Mouse (Mus musculus) embryonic facial prominence, embryonic 10.5 days (tissue): ENCODE data around the gene Prpf3. TPM values are rescaled to one million over a fixed set of nuclear protein-coding genes. Genes with fewer than 3 reads are reported as not detected.

ENCODE experiments used
- DNase-seq: peaks from one replicate; pipeline ENCODE4 v3.0.0-alpha.2; 2017; ENCODE audit warnings: low spot score
- H3K27ac ChIP-seq: fragments of 300-500 bp; sonication (generic); replicated peaks from 2 replicates; pipeline ENCODE4 v1.5.1; 2016; ENCODE audit warnings: mild to moderate bottlenecking
- H3K27me3 ChIP-seq: fragments of 300-500 bp; sonication (generic); replicated peaks from 2 replicates; pipeline ENCODE4 v1.6.1; 2016; ENCODE audit warnings: low read depth, mild to moderate bottlenecking; ENCODE audit not compliant: poor library complexity, severe bottlenecking
- H3K36me3 ChIP-seq: fragments of 300-500 bp; sonication (generic); replicated peaks from 2 replicates; pipeline ENCODE4 v1.6.1; 2016; ENCODE audit warnings: mild to moderate bottlenecking, moderate library complexity
- H3K4me1 ChIP-seq: fragments of 300-500 bp; sonication (generic); 2 replicates; pipeline ENCODE4 v1.6.1; 2016
- H3K4me3 ChIP-seq: fragments of 300-500 bp; sonication (generic); 2 replicates; pipeline ENCODE4 v1.5.1; 2016; ENCODE audit warnings: mild to moderate bottlenecking, moderate library complexity
- H3K9me3 ChIP-seq: fragments of 300-500 bp; sonication (generic); 2 replicates; pipeline ENCODE4 v1.6.1; 2016; ENCODE audit warnings: mild to moderate bottlenecking
- WGBS: fragments of 180-500 bp; shearing (Covaris S2); methylation state at CpG from one replicate; pipeline ENCODE4 v1.1.7; 2016; 5-methylcytosine and 5-hydroxymethylcytosine counted together
- polyA plus RNA-seq: library from polyadenylated mRNA; unstranded; fragments of >200 nt; fragmentation: Nextera tagmentation; extraction: Ambion mirVana; gene quantifications from 2 replicates; pipeline ENCODE4 v1.2.1, GENCODE M21; 2016

Gene Prpf3
- polyA plus RNA-seq, 1 experiment from 2014 or later = 75.6 TPM

- WGBS = 96% methylated on average over 1 of the region's 1 CpGs
- no peak for DNase-seq
- H3K36me3 ChIP-seq = peaks cover 49% of the 10 kb centered on the region
- H3K4me1 ChIP-seq = no peaks in the 10 kb centered on the region
- H3K27ac ChIP-seq = no peak overlapping the region
- H3K4me3 ChIP-seq = no peak overlapping the region
- H3K27me3 ChIP-seq = no peaks in the 10 kb centered on the region
- H3K9me3 ChIP-seq = no peaks in the 10 kb centered on the region
Observed at GRCm38 (mm10) chr3:95806677-95807076, 49.0 kb downstream of the Prpf3 start.

GRCm38 (mm10) chr3:95803851-95804250, 51.8 kb downstream of the Prpf3 start:
- 94% methylated on average over 4 of the region's 4 CpGs for WGBS
- H3K9me3 ChIP-seq = no peaks in the 10 kb centered on the region
- DNase-seq = no peak
- no peak overlapping the region for H3K27ac ChIP-seq
- H3K4me1 ChIP-seq = no peaks in the 10 kb centered on the region
- no peak overlapping the region for H3K4me3 ChIP-seq
- H3K36me3 ChIP-seq = peaks cover 53% of the 10 kb centered on the region
- no peaks in the 10 kb centered on the region for H3K27me3 ChIP-seq

GRCm38 (mm10) chr3:95798756-95799155, 56.9 kb downstream of the Prpf3 start:
- 91% methylated on average over 4 of the region's 4 CpGs for WGBS
- DNase-seq = no peak
- Histone ChIP-seq H3K27me3 (no peaks in the 10 kb centered on the region), H3K9me3 (no peaks in the 10 kb centered on the region), H3K36me3 (peaks cover 33% of the 10 kb centered on the region), H3K4me1 (peaks cover 2% of the 10 kb centered on the region; the same call in 1 of the 2 replicates), H3K4me3 (no peak overlapping the region), H3K27ac (no peak overlapping the region)

- 80% methylated on average over 1 of the region's 1 CpGs for WGBS
- Histone ChIP-seq H3K27ac (no peak overlapping the region), H3K36me3 (peaks cover 11% of the 10 kb centered on the region), H3K27me3 (no peaks in the 10 kb centered on the region), H3K4me3 (no peak overlapping the region), H3K4me1 (peaks cover 2% of the 10 kb centered on the region; the same call in 1 of the 2 replicates), H3K9me3 (no peaks in the 10 kb centered on the region)
- no peak for DNase-seq
Observed at GRCm38 (mm10) chr3:95794299-95794698, 61.4 kb downstream of the Prpf3 start.

GRCm38 (mm10) chr3:95793662-95794061, 62.0 kb downstream of the Prpf3 start:
- WGBS = 69% methylated on average over 2 of the region's 2 CpGs
- no peak overlapping the region for H3K4me3 ChIP-seq
- no peak for DNase-seq

GRCm38 (mm10) chr3:95785501-95785900, 70.2 kb downstream of the Prpf3 start:
- H3K27me3 ChIP-seq = no peaks in the 10 kb centered on the region
- no peaks in the 10 kb centered on the region for H3K9me3 ChIP-seq
- H3K4me1 ChIP-seq = no peaks in the 10 kb centered on the region
- no peak overlapping the region for H3K27ac ChIP-seq
- H3K36me3 ChIP-seq = peaks cover 86% of the 10 kb centered on the region
- H3K4me3 ChIP-seq = no peak overlapping the region
- WGBS = 86% methylated on average over 4 of the region's 4 CpGs
- no peak for DNase-seq

More at GRCm38 (mm10) chr3:95793662-95794061, 62.0 kb downstream of the Prpf3 start:
- H3K9me3 ChIP-seq = no peaks in the 10 kb centered on the region
- peaks cover 2% of the 10 kb centered on the region; the same call in 1 of the 2 replicates for H3K4me1 ChIP-seq
- H3K36me3 ChIP-seq = peaks cover 15% of the 10 kb centered on the region
- no peak overlapping the region for H3K27ac ChIP-seq
- H3K27me3 ChIP-seq = no peaks in the 10 kb centered on the region

Other genes with a start within 250 kb of the Prpf3 start
- 79.1 and 79.7 TPM in 2 replicates for gene Ensa, start 230.9 kb downstream of the Prpf3 start, polyA plus RNA-seq
- gene Mcl1, start 197.1 kb downstream of the Prpf3 start, polyA plus RNA-seq = 49.5 and 50.0 TPM in 2 replicates
- 1.00 and 1.6 TPM in 2 replicates for gene Adamtsl4, start 168.0 kb downstream of the Prpf3 start, polyA plus RNA-seq
- gene Ecm1, start 116.3 kb downstream of the Prpf3 start, polyA plus RNA-seq = 9.7 and 10.9 TPM in 2 replicates
- gene Tars2, start 95.7 kb downstream of the Prpf3 start, polyA plus RNA-seq = 65.5 and 71.5 TPM in 2 replicates
- gene Rprd2, start 37.0 kb downstream of the Prpf3 start, polyA plus RNA-seq = 24.0 and 25.7 TPM in 2 replicates
- gene Mrps21, start 15.6 kb upstream of the Prpf3 start, polyA plus RNA-seq = 374 and 377 TPM in 2 replicates
- 11.5 and 13.4 TPM in 2 replicates for gene Ciart, start 26.4 kb upstream of the Prpf3 start, polyA plus RNA-seq
- 7.6 and 10.2 TPM in 2 replicates for gene BC028528, start 36.1 kb upstream of the Prpf3 start, polyA plus RNA-seq
- gene Aph1a, start 38.1 kb upstream of the Prpf3 start, polyA plus RNA-seq = 33.4 and 36.1 TPM in 2 replicates
- gene Car14, start 48.8 kb upstream of the Prpf3 start, polyA plus RNA-seq = 120 and 133 TPM in 2 replicates
- gene Anp32e, start 73.4 kb upstream of the Prpf3 start, polyA plus RNA-seq = 369 and 371 TPM in 2 replicates
- 73.2 and 78.5 TPM in 2 replicates for gene Plekho1, start 140.1 kb upstream of the Prpf3 start, polyA plus RNA-seq
- 22.4 and 26.5 TPM in 2 replicates for gene Vps45, start 202.6 kb upstream of the Prpf3 start, polyA plus RNA-seq
- 20.8 and 21.7 TPM in 2 replicates for gene Otud7b, start 248.6 kb upstream of the Prpf3 start, polyA plus RNA-seq